Mouse (Mus musculus): ENCODE data around the gene Pik3r6.

- no peak for TF ChIP-seq CTCF (IDR thresholded peaks at IDR 0.05; ENCODE audit: extremely low read depth, insufficient read depth, low read length)
- TF ChIP-seq POLR2A (IDR thresholded peaks at IDR 0.05; ENCODE audit: extremely low read depth, insufficient read depth, low read length) = no peak
Measured at GRCm38 (mm10) chr11:68453301-68453700, 49.5 kb upstream of the Pik3r6 start.

Data from cortical plate, adult 2 months (tissue).